Mouse (Mus musculus) forebrain, embryonic 11.5 days (tissue): Measurements from ENCODE around the gene Fcmr. TPM values are rescaled to one million over a fixed set of nuclear protein-coding genes. Genes with fewer than 3 reads are reported as not detected.
A peak's percentile ranks its signal among the peaks of the same experiment; 100 is the strongest.

Experiments used
- ATAC-seq: fragments of 200-750 bp; cut with Nextera tagmentation; replicated peaks from 2 replicates; pipeline ENCODE4 v1.8.0; 2017; ENCODE audit warnings: moderate TSS enrichment; ENCODE audit not compliant: low FRiP score
- DNase-seq: peaks from one replicate; pipeline ENCODE4 v3.0.0-alpha.2; 2017; ENCODE audit warnings: low spot score
- H3K27ac ChIP-seq: fragments of 300-500 bp; sonication (generic); 2 replicates; pipeline ENCODE4 v1.5.1; 2014; ENCODE audit warnings: low read depth, low read length
- H3K27me3 ChIP-seq: fragments of 300-500 bp; sonication (generic); 2 replicates; pipeline ENCODE4 v1.6.1; 2014; ENCODE audit warnings: mild to moderate bottlenecking, low read length, mixed read lengths; ENCODE audit not compliant: control insufficient read depth, insufficient read depth
- H3K36me3 ChIP-seq: fragments of 300-500 bp; sonication (generic); 2 replicates; pipeline ENCODE4 v1.6.1; 2014; ENCODE audit warnings: mild to moderate bottlenecking, low read length, moderate library complexity, mixed read lengths; ENCODE audit not compliant: control insufficient read depth, insufficient read depth
- H3K4me1 ChIP-seq: fragments of 300-500 bp; sonication (generic); replicated peaks from 2 replicates; pipeline ENCODE4 v1.6.1; 2014; ENCODE audit warnings: low read length, mixed read lengths; ENCODE audit not compliant: control insufficient read depth, insufficient read depth
- H3K4me2 ChIP-seq: fragments of 300-500 bp; sonication (generic); 2 replicates; pipeline ENCODE4 v1.6.1; 2014; ENCODE audit warnings: low read depth, mild to moderate bottlenecking, low read length, moderate library complexity, mixed read lengths; ENCODE audit not compliant: severe bottlenecking
- H3K4me3 ChIP-seq: fragments of 300-500 bp; sonication (generic); 2 replicates; pipeline ENCODE4 v1.5.1; 2014; ENCODE audit warnings: low read depth, low read length
- H3K9ac ChIP-seq: fragments of 300-500 bp; sonication (generic); 2 replicates; pipeline ENCODE4 v1.6.1; 2014; ENCODE audit warnings: low read length
- H3K9me3 ChIP-seq: fragments of 300-500 bp; sonication (generic); 2 replicates; pipeline ENCODE4 v1.6.1; 2016; ENCODE audit warnings: low read length, mixed read lengths; ENCODE audit not compliant: control insufficient read depth
- WGBS: fragments of 180-500 bp; shearing (Covaris S2); extraction: QIAGEN DNeasy Blood & Tissue Kit; methylation state at CpG from one replicate; pipeline ENCODE4 v1.1.7; 2014; 5-methylcytosine and 5-hydroxymethylcytosine counted together
- polyA plus RNA-seq: library from polyadenylated mRNA; unstranded; fragments of >200 nt; fragmentation: Nextera tagmentation; extraction: Ambion mirVana; gene quantifications from 2 replicates; pipeline ENCODE4 v1.2.1, GENCODE M21; 2014

The Fcmr gene
- polyA plus RNA-seq, 1 experiment from 2014 or later = not detected

DNA sequence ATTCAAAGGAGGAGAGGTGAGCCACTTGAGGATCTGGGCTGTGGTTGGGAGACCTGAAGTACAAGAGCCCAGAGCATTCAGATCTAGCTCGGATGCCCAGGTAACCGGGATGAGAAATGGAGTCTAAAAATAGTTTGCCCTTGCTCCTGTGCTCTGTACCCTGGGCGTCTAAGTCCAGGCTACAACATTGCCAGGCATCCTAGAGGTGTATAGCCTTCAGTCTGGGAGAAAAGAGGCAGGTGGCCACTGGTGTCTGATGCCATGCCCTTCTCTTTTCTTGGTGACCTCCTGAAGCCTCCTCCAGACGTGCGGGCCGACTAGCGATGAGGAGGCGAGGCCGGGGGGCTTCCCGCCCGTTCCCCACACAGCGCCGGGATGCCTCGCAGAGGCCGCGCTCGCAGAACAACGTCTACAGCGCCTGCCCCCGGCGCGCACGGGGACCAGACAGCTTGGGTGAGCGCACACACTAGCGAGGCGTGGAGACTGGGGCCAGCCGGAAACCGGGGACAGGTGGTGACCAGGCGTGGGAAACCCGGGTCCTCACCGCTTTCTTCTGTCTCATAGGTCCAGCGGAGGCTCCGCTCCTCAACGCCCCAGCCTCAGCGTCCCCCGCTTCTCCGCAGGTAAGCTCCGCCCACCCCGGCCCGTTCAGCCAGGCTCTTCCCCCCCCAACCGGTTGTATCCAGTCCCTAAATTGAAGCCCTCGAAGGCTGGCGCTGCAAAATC lies 12.6 kb downstream of the Fcmr start:
- ATAC-seq = peak; percentile 76
- H3K4me2 ChIP-seq = peak overlapping the region; percentile 79
- H3K4me3 ChIP-seq = peak overlapping the region; percentile 39
- H3K4me1 ChIP-seq = peaks cover 5% of the 10 kb centered on the region; the same call in 1 of the 2 replicates
- 2% methylated on average over 43 of the region's 43 CpGs for WGBS
- H3K27ac ChIP-seq = no peak overlapping the region
- peak overlapping the region; percentile 47 for H3K9ac ChIP-seq
- DNase-seq = peak; percentile 73
- H3K9me3 ChIP-seq = no peaks in the 10 kb centered on the region
- H3K27me3 ChIP-seq = peaks cover 12% of the 10 kb centered on the region
- H3K36me3 ChIP-seq = no peaks in the 10 kb centered on the region

DNA sequence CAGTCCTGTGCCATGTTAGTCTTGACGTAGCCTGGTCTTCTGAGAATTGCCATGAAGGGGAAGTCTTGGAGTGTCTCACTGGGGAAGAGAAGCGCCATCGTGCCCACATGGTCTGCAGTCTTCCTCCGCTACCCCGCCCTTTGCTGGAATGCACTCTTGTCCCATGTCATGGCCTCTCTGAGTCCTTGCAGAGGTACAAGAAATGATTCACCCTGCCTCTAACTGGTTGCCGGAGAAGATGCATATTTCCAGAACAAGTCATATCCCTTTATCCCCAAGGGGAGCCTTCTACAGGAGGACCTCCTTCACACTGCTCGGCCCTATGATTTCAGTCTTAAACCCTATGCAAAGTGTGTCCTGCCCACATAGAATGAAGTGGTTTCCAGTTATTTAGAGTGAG lies 14.5 kb downstream of the Fcmr start:
- ATAC-seq (no peak), DNase-seq (no peak)
- Histone ChIP-seq H3K4me1 (peaks cover 5% of the 10 kb centered on the region; the same call in 1 of the 2 replicates), H3K27me3 (peaks cover 12% of the 10 kb centered on the region), H3K4me2 (no peak overlapping the region), H3K27ac (no peak overlapping the region), H3K4me3 (no peak overlapping the region), H3K9me3 (no peaks in the 10 kb centered on the region), H3K36me3 (no peaks in the 10 kb centered on the region), H3K9ac (no peak overlapping the region)
- WGBS = 96% methylated on average over 7 of the region's 7 CpGs

GRCm38 (mm10) chr1:130883146-130883545 lies 17.7 kb downstream of the Fcmr start:
- no peaks in the 10 kb centered on the region for H3K9me3 ChIP-seq
- no peak for DNase-seq
- H3K27me3 ChIP-seq = peaks cover 4% of the 10 kb centered on the region; the same call in 1 of the 2 replicates
- no peak overlapping the region for H3K27ac ChIP-seq
- no peak overlapping the region for H3K4me3 ChIP-seq
- no peak for ATAC-seq
- WGBS = 83% methylated on average over 4 of the region's 4 CpGs
- no peaks in the 10 kb centered on the region for H3K36me3 ChIP-seq
- no peak overlapping the region for H3K9ac ChIP-seq
- H3K4me1 ChIP-seq = peaks cover 3% of the 10 kb centered on the region; the same call in 1 of the 2 replicates
- H3K4me2 ChIP-seq = no peak overlapping the region

- no peak within 1 kb of the TSS for H3K9ac ChIP-seq
- no peak within 1 kb of the TSS for H3K4me2 ChIP-seq
- DNase-seq = no peak
- ATAC-seq = no peak
- H3K27me3 ChIP-seq = no peaks in the 10 kb centered on the region
- H3K4me1 ChIP-seq = no peaks in the 10 kb centered on the region
- H3K4me3 ChIP-seq = no peak within 1 kb of the TSS
- no peaks in the 10 kb centered on the region for H3K9me3 ChIP-seq
- H3K27ac ChIP-seq = no peak within 1 kb of the TSS
- H3K36me3 ChIP-seq = no peaks in the 10 kb centered on the region
Observed at GRCm38 (mm10) chr1:130887354-130887753, 21.9 kb downstream of the Fcmr start, which contains the start of gene Il24. TSS of gene Il24 (minus strand) at chr1:130887454.

- H3K36me3 ChIP-seq = no peaks in the 10 kb centered on the region
- DNase-seq (no peak), ATAC-seq (no peak)
- 88% methylated on average over 1 of the region's 1 CpGs for WGBS
- H3K9me3 ChIP-seq = no peaks in the 10 kb centered on the region
- no peak overlapping the region for H3K4me2 ChIP-seq
- H3K4me3 ChIP-seq = no peak overlapping the region
- no peaks in the 10 kb centered on the region for H3K4me1 ChIP-seq
- no peaks in the 10 kb centered on the region for H3K27me3 ChIP-seq
- H3K9ac ChIP-seq = no peak overlapping the region
- no peak overlapping the region for H3K27ac ChIP-seq
Observed at GRCm38 (mm10) chr1:130892446-130892845, 27.0 kb downstream of the Fcmr start.

DNA sequence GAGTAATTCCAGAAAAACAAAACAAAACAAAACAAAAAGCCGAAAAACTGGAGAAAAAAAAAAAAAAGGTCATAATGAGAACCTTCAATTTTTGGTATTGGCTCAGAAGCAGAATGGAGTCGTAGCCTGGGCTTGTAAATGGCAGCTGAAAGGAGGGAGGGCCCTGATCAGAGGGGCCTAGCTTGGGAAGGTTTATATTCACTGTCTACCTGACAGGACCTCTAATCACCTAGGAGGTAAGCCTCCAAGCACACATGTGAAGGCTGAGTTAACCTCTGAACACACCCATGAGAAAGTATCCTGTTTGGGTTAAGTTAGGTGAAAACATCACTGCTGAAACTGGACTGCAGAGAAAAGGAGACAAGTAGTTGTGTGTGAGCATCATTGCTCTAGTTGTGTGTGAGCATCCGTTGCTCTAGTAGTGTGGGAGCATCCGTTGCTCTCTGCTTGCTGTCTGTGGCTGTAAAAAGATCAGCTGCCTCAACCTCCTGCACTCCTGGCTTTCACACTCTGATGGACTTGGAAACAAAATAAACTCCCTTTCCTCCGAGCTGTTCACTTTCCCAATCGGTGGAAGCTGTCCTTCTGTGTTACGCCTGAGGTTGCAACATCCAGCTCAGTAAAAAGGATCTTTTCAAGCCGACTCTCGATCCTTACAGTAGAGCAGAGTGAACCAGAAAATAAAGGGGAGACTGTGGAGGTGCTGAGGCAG lies 28.0 kb downstream of the Fcmr start:
- Histone ChIP-seq H3K27me3 (no peaks in the 10 kb centered on the region), H3K27ac (no peak overlapping the region), H3K36me3 (no peaks in the 10 kb centered on the region), H3K9ac (no peak overlapping the region), H3K4me2 (no peak overlapping the region), H3K4me3 (no peak overlapping the region), H3K9me3 (no peaks in the 10 kb centered on the region), H3K4me1 (no peaks in the 10 kb centered on the region)
- 71% methylated on average over 9 of the region's 9 CpGs for WGBS
- no peak for ATAC-seq
- no peak for DNase-seq

DNA sequence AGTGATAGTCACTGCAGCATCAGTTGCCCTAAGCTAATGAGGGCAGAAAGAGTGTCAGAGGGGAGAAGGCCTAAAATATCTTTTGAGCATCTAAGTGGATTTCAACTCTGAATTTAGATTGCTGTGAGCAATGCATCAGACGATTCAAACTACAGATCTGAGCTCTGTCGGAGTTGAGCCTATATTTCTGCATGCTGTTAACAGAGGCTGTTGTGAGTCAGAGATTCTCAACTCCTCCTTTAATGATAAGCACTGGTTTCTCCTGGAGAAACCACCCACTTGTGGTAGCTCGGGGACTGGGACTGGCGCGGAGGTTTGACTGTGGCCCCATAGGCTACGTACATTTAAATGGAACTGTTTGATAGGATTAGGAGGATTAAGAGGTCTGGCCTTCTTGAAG lies 29.0 kb downstream of the Fcmr start:
- Histone ChIP-seq H3K9ac (no peak overlapping the region), H3K4me2 (no peak overlapping the region), H3K27me3 (no peaks in the 10 kb centered on the region), H3K4me3 (no peak overlapping the region), H3K4me1 (no peaks in the 10 kb centered on the region), H3K27ac (no peak overlapping the region), H3K9me3 (no peaks in the 10 kb centered on the region), H3K36me3 (no peaks in the 10 kb centered on the region)
- ATAC-seq (no peak), DNase-seq (no peak)
- WGBS = 27% methylated on average over 6 of the region's 6 CpGs

DNA sequence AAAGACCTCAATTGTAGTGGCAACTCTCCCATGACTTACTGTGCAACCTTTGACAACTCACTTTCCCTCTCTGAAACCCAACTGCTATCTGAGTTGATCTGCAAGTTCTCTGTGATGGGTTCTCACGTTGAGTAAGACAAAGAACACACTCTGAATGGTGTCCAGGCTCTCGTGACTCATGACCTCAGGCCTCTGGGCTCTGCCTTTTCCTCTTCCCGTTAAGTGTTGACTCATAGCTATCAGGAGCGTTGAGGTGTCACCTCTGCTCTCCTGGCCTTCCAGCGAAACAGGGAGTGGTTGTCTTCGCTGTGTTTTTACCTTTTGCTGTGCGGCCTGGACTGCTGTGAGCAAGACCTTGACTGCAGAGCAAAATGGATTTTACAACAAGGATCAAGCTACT lies 37.0 kb downstream of the Fcmr start:
- H3K27ac ChIP-seq = no peak overlapping the region
- H3K36me3 ChIP-seq = no peaks in the 10 kb centered on the region
- DNase-seq (no peak), ATAC-seq (no peak)
- no peak overlapping the region for H3K9ac ChIP-seq
- H3K4me1 ChIP-seq = no peaks in the 10 kb centered on the region
- no peak overlapping the region for H3K4me3 ChIP-seq
- 90% methylated on average over 7 of the region's 7 CpGs for WGBS
- H3K4me2 ChIP-seq = no peak overlapping the region
- no peaks in the 10 kb centered on the region for H3K27me3 ChIP-seq
- H3K9me3 ChIP-seq = no peaks in the 10 kb centered on the region
